Mouse (Mus musculus): ENCODE results near the gene Tmem88. TPM values are rescaled to one million over a fixed set of nuclear protein-coding genes. Genes with fewer than 3 reads are reported as not detected.
A peak's percentile ranks its signal among the peaks of the same experiment; 100 is the strongest.
"Not testable (repeated sequence)": the region's sequence is repeated elsewhere in the genome, so short reads cannot be mapped to it uniquely, and the experiment has no call there.

Gene Tmem88
- total RNA-seq, 2 experiments from 2014 or later, result 2.8 to 3.0 TPM

- DNase-seq (ENCODE audit: extremely low spot score in 1 of 2, low spot score in 2 of 2), result peak in 1 of 2 experiments; percentile 69
- intact Hi-C loops (cut with DNase I), result no loop called here
Measured at GRCm38 (mm10) chr11:69396772-69397171, 1.3 kb downstream of the Tmem88 start.

GRCm38 (mm10) chr11:69395634-69396373 is 2.2 kb downstream of the Tmem88 start:
- intact Hi-C loops (cut with DNase I), result no loop called here
- peak; percentile 96 to 98 for DNase-seq (ENCODE audit: extremely low spot score in 1 of 2, low spot score in 2 of 2)

GRCm38 (mm10) chr11:69395235-69395633 is 2.8 kb downstream of the Tmem88 start, which contains the start of the genes Naa38 and Cyb5d1:
Gene Naa38, plus strand, starts transcription at chr11:69395487.
Gene Cyb5d1, minus strand, starts transcription at chr11:69395631.
- peak; percentile 88 to 91 for DNase-seq (ENCODE audit: extremely low spot score in 1 of 2, low spot score in 2 of 2)
- intact Hi-C loops (cut with DNase I), result not testable (repeated sequence)

GRCm38 (mm10) chr11:69394591-69395167 is 3.4 kb downstream of the Tmem88 start:
- DNase-seq (ENCODE audit: extremely low spot score in 1 of 2, low spot score in 2 of 2); intact Hi-C loops (cut with DNase I): not testable (repeated sequence)

- peak; percentile 71 to 79 for DNase-seq (ENCODE audit: extremely low spot score in 1 of 2, low spot score in 2 of 2)
- intact Hi-C loops (cut with DNase I), result no loop called here
Measured at GRCm38 (mm10) chr11:69390400-69391034, 7.5 kb downstream of the Tmem88 start.

- intact Hi-C loops (cut with DNase I), result loop anchor here (5.0 to 10.0 kb wide), 2 partner anchors 132 to 195 kb away; partner anchors contain the start of gene Alox8
- DNase-seq (ENCODE audit: extremely low spot score in 1 of 2, low spot score in 2 of 2), result peak; percentile 58 to 75
Measured at GRCm38 (mm10) chr11:69389531-69390399, 8.3 kb downstream of the Tmem88 start.

GRCm38 (mm10) chr11:69388680-69389079 is 9.4 kb downstream of the Tmem88 start:
- DNase-seq (ENCODE audit: extremely low spot score in 1 of 2, low spot score in 2 of 2), result no peak
- intact Hi-C loops (cut with DNase I), result loop anchor here (5.0 to 10.0 kb wide), 2 partner anchors 131 to 194 kb away; partner anchors contain the start of gene Alox8

GRCm38 (mm10) chr11:69386758-69387157 is 11.3 kb downstream of the Tmem88 start:
- no peak for DNase-seq (ENCODE audit: extremely low spot score in 1 of 2, low spot score in 2 of 2)
- intact Hi-C loops (cut with DNase I), result loop anchor here (2.0 to 10.0 kb wide), 3 partner anchors 118 to 192 kb away; partner anchors contain the start of gene Alox8

- intact Hi-C loops (cut with DNase I), result loop anchor here (5.0 to 10.0 kb wide), 2 partner anchors 128 to 190 kb away; partner anchors contain the start of gene Alox8
- DNase-seq (ENCODE audit: extremely low spot score in 1 of 2, low spot score in 2 of 2), result no peak
Measured at GRCm38 (mm10) chr11:69384979-69385378, 13.1 kb downstream of the Tmem88 start.

- DNase-seq (ENCODE audit: extremely low spot score in 1 of 2, low spot score in 2 of 2), result no peak
- intact Hi-C loops (cut with DNase I), result loop anchor here (10.0 kb wide), 1 partner anchor 188 kb away; the partner anchor contains the start of gene Alox8
Measured at GRCm38 (mm10) chr11:69382478-69383105, 15.4 kb downstream of the Tmem88 start.

- DNase-seq (ENCODE audit: extremely low spot score in 1 of 2, low spot score in 2 of 2), result no peak
- intact Hi-C loops (cut with DNase I), result loop anchor here (10.0 kb wide), 1 partner anchor 187 kb away; the partner anchor contains the start of gene Alox8
Measured at GRCm38 (mm10) chr11:69381356-69381755, 16.7 kb downstream of the Tmem88 start.

- DNase-seq (ENCODE audit: extremely low spot score in 1 of 2, low spot score in 2 of 2), result no peak
- intact Hi-C loops (cut with DNase I), result no loop called here
Measured at GRCm38 (mm10) chr11:69379600-69379999, 18.4 kb downstream of the Tmem88 start.

- no peak for DNase-seq (ENCODE audit: extremely low spot score in 1 of 2, low spot score in 2 of 2)
- intact Hi-C loops (cut with DNase I), result no loop called here
Measured at GRCm38 (mm10) chr11:69377766-69378165, 20.3 kb downstream of the Tmem88 start.

GRCm38 (mm10) chr11:69375646-69376045 is 22.4 kb downstream of the Tmem88 start:
- DNase-seq (ENCODE audit: extremely low spot score in 1 of 2, low spot score in 2 of 2), result no peak
- intact Hi-C loops (cut with DNase I), result no loop called here

GRCm38 (mm10) chr11:69373223-69373965 is 24.6 kb downstream of the Tmem88 start:
- no peak for DNase-seq (ENCODE audit: extremely low spot score in 1 of 2, low spot score in 2 of 2)

GRCm38 (mm10) chr11:69372780-69373170 is 25.3 kb downstream of the Tmem88 start:
- no peak for DNase-seq (ENCODE audit: extremely low spot score in 1 of 2, low spot score in 2 of 2)
- intact Hi-C loops (cut with DNase I), result no loop called here

More at GRCm38 (mm10) chr11:69373223-69373965, 24.6 kb downstream of the Tmem88 start:
- intact Hi-C loops (cut with DNase I), result no loop called here

- intact Hi-C loops (cut with DNase I), result no loop called here
- peak in 1 of 2 experiments; percentile 72 for DNase-seq (ENCODE audit: extremely low spot score in 1 of 2, low spot score in 2 of 2)
Measured at GRCm38 (mm10) chr11:69372056-69372779, 25.8 kb downstream of the Tmem88 start.

Measured in left cerebral cortex, postnatal 10 days (tissue).